Mouse (Mus musculus): ENCODE measurements around the gene Gtf2h5. TPM values are rescaled to one million over a fixed set of nuclear protein-coding genes. Genes with fewer than 3 reads are reported as not detected.

Gene Gtf2h5
- polyA plus RNA-seq, 1 experiment = 5.9 TPM

GRCm38 (mm10) chr17:6108175-6108574 is 28.6 kb downstream of the Gtf2h5 start:
- H3K4me3 ChIP-seq (ENCODE audit: low read depth, low read length) = no peak overlapping the region
- 0 out of 2 replicates have a peak, but pooled peaks cover 3% of the 10 kb centered on the region for H3K27me3 ChIP-seq (ENCODE audit: control insufficient read depth, insufficient read depth, low read length)
- H3K36me3 ChIP-seq (ENCODE audit: control insufficient read depth, insufficient read depth, low read length) = 0 out of 2 replicates have a peak, but pooled peaks cover 2% of the 10 kb centered on the region
- TF ChIP-seq CTCF (IDR thresholded peaks at IDR 0.05; ENCODE audit: extremely low read depth, insufficient read length, insufficient replicate concordance, low read depth, low read length) (no peak), POLR2A (IDR thresholded peaks at IDR 0.05; ENCODE audit: low read depth, low read length) (no peak)
- H3K27ac ChIP-seq (ENCODE audit: insufficient read depth, low read depth, low read length) = no peak overlapping the region
- WGBS = 82% methylated on average over 7 of the region's 7 CpGs
- H3K4me1 ChIP-seq (ENCODE audit: control insufficient read depth, insufficient read depth, insufficient read length, low read length) = no peaks in the 10 kb centered on the region

- no peak overlapping the region for H3K27ac ChIP-seq (ENCODE audit: insufficient read depth, low read depth, low read length)
These were observed 31.4 kb downstream of the Gtf2h5 start for GRCm38 (mm10) chr17:6110956-6111355.

GRCm38 (mm10) chr17:6113653-6114052 is 34.1 kb downstream of the Gtf2h5 start:
- Histone ChIP-seq H3K4me1 (ENCODE audit: control insufficient read depth, insufficient read depth, insufficient read length, low read length) (peaks cover 4% of the 10 kb centered on the region; the same call in 1 of the 2 replicates), H3K36me3 (ENCODE audit: control insufficient read depth, insufficient read depth, low read length) (0 out of 2 replicates have a peak, but pooled peaks cover 2% of the 10 kb centered on the region), H3K27ac (ENCODE audit: insufficient read depth, low read depth, low read length) (no peak overlapping the region), H3K27me3 (ENCODE audit: control insufficient read depth, insufficient read depth, low read length) (no peaks in the 10 kb centered on the region), H3K4me3 (ENCODE audit: low read depth, low read length) (no peak overlapping the region)
- 92% methylated on average over 6 of the region's 6 CpGs for WGBS
- TF ChIP-seq CTCF (IDR thresholded peaks at IDR 0.05; ENCODE audit: extremely low read depth, insufficient read length, insufficient replicate concordance, low read depth, low read length) (no peak), POLR2A (IDR thresholded peaks at IDR 0.05; ENCODE audit: low read depth, low read length) (no peak)

More at GRCm38 (mm10) chr17:6110956-6111355, 31.4 kb downstream of the Gtf2h5 start:
- Histone ChIP-seq H3K27me3 (ENCODE audit: control insufficient read depth, insufficient read depth, low read length) (no peaks in the 10 kb centered on the region), H3K4me3 (ENCODE audit: low read depth, low read length) (no peak overlapping the region), H3K36me3 (ENCODE audit: control insufficient read depth, insufficient read depth, low read length) (0 out of 2 replicates have a peak, but pooled peaks cover 2% of the 10 kb centered on the region), H3K4me1 (ENCODE audit: control insufficient read depth, insufficient read depth, insufficient read length, low read length) (no peaks in the 10 kb centered on the region)
- TF ChIP-seq CTCF (IDR thresholded peaks at IDR 0.05; ENCODE audit: extremely low read depth, insufficient read length, insufficient replicate concordance, low read depth, low read length) = no peak
- TF ChIP-seq POLR2A (IDR thresholded peaks at IDR 0.05; ENCODE audit: low read depth, low read length) = no peak
- WGBS = 78% methylated on average over 3 of the region's 3 CpGs

- Histone ChIP-seq H3K27ac (ENCODE audit: insufficient read depth, low read depth, low read length) (peak overlapping the region; percentile 8; the same call in 1 of the 2 replicates), H3K4me1 (ENCODE audit: control insufficient read depth, insufficient read depth, insufficient read length, low read length) (peaks cover 4% of the 10 kb centered on the region; the same call in 1 of the 2 replicates), H3K27me3 (ENCODE audit: control insufficient read depth, insufficient read depth, low read length) (no peaks in the 10 kb centered on the region), H3K36me3 (ENCODE audit: control insufficient read depth, insufficient read depth, low read length) (no peaks in the 10 kb centered on the region), H3K4me3 (ENCODE audit: low read depth, low read length) (no peak overlapping the region)
- 36% methylated on average over 9 of the region's 9 CpGs for WGBS
- TF ChIP-seq POLR2A (IDR thresholded peaks at IDR 0.05; ENCODE audit: low read depth, low read length) = no peak
- no peak for TF ChIP-seq CTCF (IDR thresholded peaks at IDR 0.05; ENCODE audit: extremely low read depth, insufficient read length, insufficient replicate concordance, low read depth, low read length)
These were observed 35.5 kb downstream of the Gtf2h5 start for GRCm38 (mm10) chr17:6115085-6115484.

- no peak overlapping the region for H3K4me3 ChIP-seq (ENCODE audit: low read depth, low read length)
- TF ChIP-seq POLR2A (IDR thresholded peaks at IDR 0.05; ENCODE audit: low read depth, low read length) (no peak), CTCF (IDR thresholded peaks at IDR 0.05; ENCODE audit: extremely low read depth, insufficient read length, insufficient replicate concordance, low read depth, low read length) (no peak)
- H3K4me1 ChIP-seq (ENCODE audit: control insufficient read depth, insufficient read depth, insufficient read length, low read length) = peaks cover 4% of the 10 kb centered on the region; the same call in 1 of the 2 replicates
- WGBS = 81% methylated on average over 4 of the region's 4 CpGs
- no peaks in the 10 kb centered on the region for H3K27me3 ChIP-seq (ENCODE audit: control insufficient read depth, insufficient read depth, low read length)
- H3K36me3 ChIP-seq (ENCODE audit: control insufficient read depth, insufficient read depth, low read length) = peaks cover 2% of the 10 kb centered on the region
- no peak overlapping the region for H3K27ac ChIP-seq (ENCODE audit: insufficient read depth, low read depth, low read length)
These were observed 37.7 kb downstream of the Gtf2h5 start for GRCm38 (mm10) chr17:6117148-6117725.

GRCm38 (mm10) chr17:6117917-6118316 is 38.3 kb downstream of the Gtf2h5 start:
- 71% methylated on average over 3 of the region's 3 CpGs for WGBS
- no peak for TF ChIP-seq POLR2A (IDR thresholded peaks at IDR 0.05; ENCODE audit: low read depth, low read length)
- no peak for TF ChIP-seq CTCF (IDR thresholded peaks at IDR 0.05; ENCODE audit: extremely low read depth, insufficient read length, insufficient replicate concordance, low read depth, low read length)
- no peaks in the 10 kb centered on the region for H3K27me3 ChIP-seq (ENCODE audit: control insufficient read depth, insufficient read depth, low read length)

GRCm38 (mm10) chr17:6118861-6119260 is 39.3 kb downstream of the Gtf2h5 start:
- 80% methylated on average over 4 of the region's 4 CpGs for WGBS
- H3K4me3 ChIP-seq (ENCODE audit: low read depth, low read length) = no peak overlapping the region
- no peak overlapping the region for H3K27ac ChIP-seq (ENCODE audit: insufficient read depth, low read depth, low read length)
- H3K27me3 ChIP-seq (ENCODE audit: control insufficient read depth, insufficient read depth, low read length) = no peaks in the 10 kb centered on the region
- H3K4me1 ChIP-seq (ENCODE audit: control insufficient read depth, insufficient read depth, insufficient read length, low read length) = peaks cover 4% of the 10 kb centered on the region; the same call in 1 of the 2 replicates
- peaks cover 16% of the 10 kb centered on the region for H3K36me3 ChIP-seq (ENCODE audit: control insufficient read depth, insufficient read depth, low read length)
- no peak for TF ChIP-seq POLR2A (IDR thresholded peaks at IDR 0.05; ENCODE audit: low read depth, low read length)

More at GRCm38 (mm10) chr17:6117917-6118316, 38.3 kb downstream of the Gtf2h5 start:
- no peak overlapping the region for H3K4me3 ChIP-seq (ENCODE audit: low read depth, low read length)
- H3K27ac ChIP-seq (ENCODE audit: insufficient read depth, low read depth, low read length) = no peak overlapping the region
- peaks cover 4% of the 10 kb centered on the region; the same call in 1 of the 2 replicates for H3K4me1 ChIP-seq (ENCODE audit: control insufficient read depth, insufficient read depth, insufficient read length, low read length)
- peaks cover 9% of the 10 kb centered on the region for H3K36me3 ChIP-seq (ENCODE audit: control insufficient read depth, insufficient read depth, low read length)

Data from small intestine, adult 2 months (tissue).